Mouse (Mus musculus): ENCODE results near the gene Tmem219. TPM values are rescaled to one million over a fixed set of nuclear protein-coding genes. Genes with fewer than 3 reads are reported as not detected.

Tmem219 gene
- polyA plus RNA-seq, 1 experiment: 74.2 TPM

- TF ChIP-seq POLR2A (IDR thresholded peaks at IDR 0.05; ENCODE audit: borderline replicate concordance, low read depth, low read length) (no peak), CTCF (IDR thresholded peaks at IDR 0.05; ENCODE audit: low read depth, low read length) (no peak)
- no peak overlapping the region for H3K27ac ChIP-seq (ENCODE audit: insufficient read depth, low read depth, low read length)
- H3K4me3 ChIP-seq (ENCODE audit: insufficient read depth, low read length): no peak overlapping the region
Measured at GRCm38 (mm10) chr7:126853454-126853853, 69.3 kb downstream of the Tmem219 start.

GRCm38 (mm10) chr7:126851192-126851591 lies 71.5 kb downstream of the Tmem219 start:
- no peaks in the 10 kb centered on the region for H3K4me1 ChIP-seq (ENCODE audit: control insufficient read depth, insufficient read depth, low read length)
- no peak overlapping the region for H3K4me3 ChIP-seq (ENCODE audit: insufficient read depth, low read length)
- no peak for TF ChIP-seq CTCF (IDR thresholded peaks at IDR 0.05; ENCODE audit: low read depth, low read length)
- TF ChIP-seq POLR2A (IDR thresholded peaks at IDR 0.05; ENCODE audit: borderline replicate concordance, low read depth, low read length): no peak
- H3K27ac ChIP-seq (ENCODE audit: insufficient read depth, low read depth, low read length): no peak overlapping the region

More at GRCm38 (mm10) chr7:126853454-126853853, 69.3 kb downstream of the Tmem219 start:
- H3K4me1 ChIP-seq (ENCODE audit: control insufficient read depth, insufficient read depth, low read length): no peaks in the 10 kb centered on the region

GRCm38 (mm10) chr7:126850161-126850560 lies 72.6 kb downstream of the Tmem219 start:
- TF ChIP-seq POLR2A (IDR thresholded peaks at IDR 0.05; ENCODE audit: borderline replicate concordance, low read depth, low read length) (no peak), CTCF (IDR thresholded peaks at IDR 0.05; ENCODE audit: low read depth, low read length) (no peak)
- no peaks in the 10 kb centered on the region for H3K4me1 ChIP-seq (ENCODE audit: control insufficient read depth, insufficient read depth, low read length)
- H3K4me3 ChIP-seq (ENCODE audit: insufficient read depth, low read length): no peak overlapping the region
- H3K27ac ChIP-seq (ENCODE audit: insufficient read depth, low read depth, low read length): no peak overlapping the region

- no peaks in the 10 kb centered on the region for H3K4me1 ChIP-seq (ENCODE audit: control insufficient read depth, insufficient read depth, low read length)
- no peak overlapping the region for H3K4me3 ChIP-seq (ENCODE audit: insufficient read depth, low read length)
- TF ChIP-seq POLR2A (IDR thresholded peaks at IDR 0.05; ENCODE audit: borderline replicate concordance, low read depth, low read length) (no peak), CTCF (IDR thresholded peaks at IDR 0.05; ENCODE audit: low read depth, low read length) (no peak)
- H3K27ac ChIP-seq (ENCODE audit: insufficient read depth, low read depth, low read length): no peak overlapping the region
Measured at GRCm38 (mm10) chr7:126848794-126849193, 73.9 kb downstream of the Tmem219 start.

- TF ChIP-seq POLR2A (IDR thresholded peaks at IDR 0.05; ENCODE audit: borderline replicate concordance, low read depth, low read length): no peak
- TF ChIP-seq CTCF (IDR thresholded peaks at IDR 0.05; ENCODE audit: low read depth, low read length): no peak
- H3K4me1 ChIP-seq (ENCODE audit: control insufficient read depth, insufficient read depth, low read length): no peaks in the 10 kb centered on the region
- H3K4me3 ChIP-seq (ENCODE audit: insufficient read depth, low read length): peak overlapping the region; percentile 42
- no peak overlapping the region for H3K27ac ChIP-seq (ENCODE audit: insufficient read depth, low read depth, low read length)
Measured at GRCm38 (mm10) chr7:126847421-126848398, 75.0 kb downstream of the Tmem219 start.

- peak within 1 kb of the TSS; percentile 42 for H3K4me3 ChIP-seq (ENCODE audit: insufficient read depth, low read length)
Measured at GRCm38 (mm10) chr7:126847116-126847420, 75.6 kb downstream of the Tmem219 start, which contains the start of gene Doc2a. TSS of gene Doc2a (plus strand) at chr7:126847416.

GRCm38 (mm10) chr7:126845516-126845915 lies 77.2 kb downstream of the Tmem219 start:
- Histone ChIP-seq H3K4me1 (ENCODE audit: control insufficient read depth, insufficient read depth, low read length) (no peaks in the 10 kb centered on the region), H3K27ac (ENCODE audit: insufficient read depth, low read depth, low read length) (no peak overlapping the region), H3K4me3 (ENCODE audit: insufficient read depth, low read length) (no peak overlapping the region)
- no peak for TF ChIP-seq CTCF (IDR thresholded peaks at IDR 0.05; ENCODE audit: low read depth, low read length)
- TF ChIP-seq POLR2A (IDR thresholded peaks at IDR 0.05; ENCODE audit: borderline replicate concordance, low read depth, low read length): no peak

More at GRCm38 (mm10) chr7:126847116-126847420, 75.6 kb downstream of the Tmem219 start, which contains the start of gene Doc2a:
- no peak within 1 kb of the TSS for H3K27ac ChIP-seq (ENCODE audit: insufficient read depth, low read depth, low read length)
- TF ChIP-seq POLR2A (IDR thresholded peaks at IDR 0.05; ENCODE audit: borderline replicate concordance, low read depth, low read length): no peak
- TF ChIP-seq CTCF (IDR thresholded peaks at IDR 0.05; ENCODE audit: low read depth, low read length): no peak; the same call in 1 of the 2 replicates
- H3K4me1 ChIP-seq (ENCODE audit: control insufficient read depth, insufficient read depth, low read length): no peaks in the 10 kb centered on the region

- no peak for TF ChIP-seq POLR2A (IDR thresholded peaks at IDR 0.05; ENCODE audit: borderline replicate concordance, low read depth, low read length)
- TF ChIP-seq CTCF (IDR thresholded peaks at IDR 0.05; ENCODE audit: low read depth, low read length): no peak
- Histone ChIP-seq H3K4me1 (ENCODE audit: control insufficient read depth, insufficient read depth, low read length) (no peaks in the 10 kb centered on the region), H3K27ac (ENCODE audit: insufficient read depth, low read depth, low read length) (no peak overlapping the region), H3K4me3 (ENCODE audit: insufficient read depth, low read length) (no peak overlapping the region)
Measured at GRCm38 (mm10) chr7:126843276-126843675, 79.4 kb downstream of the Tmem219 start.

Other genes with a start within 250 kb of the Tmem219 start
- gene Sult1a1, start 246.5 kb downstream of the Tmem219 start, polyA plus RNA-seq (2012; ENCODE audit: insufficient read depth, insufficient read length, missing spikeins): 42.3 and 56.8 TPM in 2 replicates
- 62.1 and 63.7 TPM in 2 replicates for gene Bola2, start 227.5 kb downstream of the Tmem219 start, polyA plus RNA-seq (2012; ENCODE audit: insufficient read depth, insufficient read length, missing spikeins)
- gene Slx1b, start 227.1 kb downstream of the Tmem219 start, polyA plus RNA-seq (2012; ENCODE audit: insufficient read depth, insufficient read length, missing spikeins): 8.4 and 11.6 TPM in 2 replicates
- gene Coro1a, start 215.1 kb downstream of the Tmem219 start, polyA plus RNA-seq (2012; ENCODE audit: insufficient read depth, insufficient read length, missing spikeins): 622 and 668 TPM in 2 replicates
- 331 and 390 TPM in 2 replicates for gene Mapk3, start 163.3 kb downstream of the Tmem219 start, polyA plus RNA-seq (2012; ENCODE audit: insufficient read depth, insufficient read length, missing spikeins)
- 20.8 and 27.0 TPM in 2 replicates for gene Gdpd3, start 156.6 kb downstream of the Tmem219 start, polyA plus RNA-seq (2012; ENCODE audit: insufficient read depth, insufficient read length, missing spikeins)
- gene Ypel3, start 146.0 kb downstream of the Tmem219 start, polyA plus RNA-seq (2012; ENCODE audit: insufficient read depth, insufficient read length, missing spikeins): 392 and 412 TPM in 2 replicates
- 1.9 and 2.8 TPM in 2 replicates for gene Tbx6, start 141.4 kb downstream of the Tmem219 start, polyA plus RNA-seq (2012; ENCODE audit: insufficient read depth, insufficient read length, missing spikeins)
- 153 and 164 TPM in 2 replicates for gene Ppp4c, start 130.4 kb downstream of the Tmem219 start, polyA plus RNA-seq (2012; ENCODE audit: insufficient read depth, insufficient read length, missing spikeins)
- 0.74 and 0.85 TPM in 2 replicates for gene Fam57b, start 125.2 kb downstream of the Tmem219 start, polyA plus RNA-seq (2012; ENCODE audit: insufficient read depth, insufficient read length, missing spikeins)
- not detected in 2 replicates for gene 4930451I11Rik, start 91.3 kb downstream of the Tmem219 start, polyA plus RNA-seq (2012; ENCODE audit: insufficient read depth, insufficient read length, missing spikeins)
- not detected in 2 replicates for gene Doc2a, start 75.5 kb downstream of the Tmem219 start, polyA plus RNA-seq (2012; ENCODE audit: insufficient read depth, insufficient read length, missing spikeins)
- gene Hirip3, start 60.9 kb downstream of the Tmem219 start, polyA plus RNA-seq (2012; ENCODE audit: insufficient read depth, insufficient read length, missing spikeins): 32.0 and 33.5 TPM in 2 replicates
- 67.0 and 72.6 TPM in 2 replicates for gene Ino80e, start 60.5 kb downstream of the Tmem219 start, polyA plus RNA-seq (2012; ENCODE audit: insufficient read depth, insufficient read length, missing spikeins)
- 58.5 and 66.8 TPM in 2 replicates for gene Taok2, start 38.2 kb downstream of the Tmem219 start, polyA plus RNA-seq (2012; ENCODE audit: insufficient read depth, insufficient read length, missing spikeins)
- gene Kctd13, start 6.0 kb upstream of the Tmem219 start, polyA plus RNA-seq (2012; ENCODE audit: insufficient read depth, insufficient read length, missing spikeins): 16.2 and 17.5 TPM in 2 replicates
- not detected in 2 replicates for gene Asphd1, start 26.7 kb upstream of the Tmem219 start, polyA plus RNA-seq (2012; ENCODE audit: insufficient read depth, insufficient read length, missing spikeins)
- 1.6 and 2.6 TPM in 2 replicates for gene Sez6l2, start 27.6 kb upstream of the Tmem219 start, polyA plus RNA-seq (2012; ENCODE audit: insufficient read depth, insufficient read length, missing spikeins)
- gene Cdipt, start 53.0 kb upstream of the Tmem219 start, polyA plus RNA-seq (2012; ENCODE audit: insufficient read depth, insufficient read length, missing spikeins): 112 and 118 TPM in 2 replicates
- gene Cdiptos, start 53.2 kb upstream of the Tmem219 start, polyA plus RNA-seq (2012; ENCODE audit: insufficient read depth, insufficient read length, missing spikeins): 7.3 and 7.4 TPM in 2 replicates
- 95.9 and 96.2 TPM in 2 replicates for gene Mvp, start 91.7 kb upstream of the Tmem219 start, polyA plus RNA-seq (2012; ENCODE audit: insufficient read depth, insufficient read length, missing spikeins)
- gene Pagr1b, start 93.6 kb upstream of the Tmem219 start, polyA plus RNA-seq (2012; ENCODE audit: insufficient read depth, insufficient read length, missing spikeins): 9.2 and 17.6 TPM in 2 replicates
- gene Pagr1a, start 94.4 kb upstream of the Tmem219 start, polyA plus RNA-seq (2012; ENCODE audit: insufficient read depth, insufficient read length, missing spikeins): 20.3 and 22.2 TPM in 2 replicates
- 31.3 and 44.3 TPM in 2 replicates for gene Gm42742, start 98.2 kb upstream of the Tmem219 start, polyA plus RNA-seq (2012; ENCODE audit: insufficient read depth, insufficient read length, missing spikeins)
- 2.8 TPM in 1 of 2 replicates, not detected in the other for gene Prrt2, start 98.3 kb upstream of the Tmem219 start, polyA plus RNA-seq (2012; ENCODE audit: insufficient read depth, insufficient read length, missing spikeins)
- gene Maz, start 104.1 kb upstream of the Tmem219 start, polyA plus RNA-seq (2012; ENCODE audit: insufficient read depth, insufficient read length, missing spikeins): 161 and 164 TPM in 2 replicates
- gene Kif22, start 119.6 kb upstream of the Tmem219 start, polyA plus RNA-seq (2012; ENCODE audit: insufficient read depth, insufficient read length, missing spikeins): 40.8 and 48.5 TPM in 2 replicates
- gene Zg16, start 164.4 kb upstream of the Tmem219 start, polyA plus RNA-seq (2012; ENCODE audit: insufficient read depth, insufficient read length, missing spikeins): not detected in 2 replicates
- gene AI467606, start 168.4 kb upstream of the Tmem219 start, polyA plus RNA-seq (2012; ENCODE audit: insufficient read depth, insufficient read length, missing spikeins): 41.2 and 41.4 TPM in 2 replicates
- gene Qprt, start 199.3 kb upstream of the Tmem219 start, polyA plus RNA-seq (2012; ENCODE audit: insufficient read depth, insufficient read length, missing spikeins): 0.71 TPM in 1 of 2 replicates, not detected in the other
- gene Spn, start 214.9 kb upstream of the Tmem219 start, polyA plus RNA-seq (2012; ENCODE audit: insufficient read depth, insufficient read length, missing spikeins): 34.5 and 36.3 TPM in 2 replicates